Mouse (Mus musculus) gastrocnemius, postnatal 14 days (tissue): ENCODE data around the gene Uhrf1. TPM values are rescaled to one million over a fixed set of nuclear protein-coding genes. Genes with fewer than 3 reads are reported as not detected.

Source experiments
- DNase-seq: peaks from one replicate; pipeline ENCODE4 v3.0.0; 2021; ENCODE audit warnings: mixed read lengths
- intact Hi-C: fragments of 180-260 bp; cut with DNase I; formaldehyde crosslinking; loops from one replicate; pipeline ENCODE4 v1.15.1; 2025; ENCODE audit warnings: low total_unique reads
- total RNA-seq, 2 experiments: library from RNA; stranded (reverse); gene quantifications; 2 replicates each; pipeline ENCODE4 v1.2.3; 2021

Gene Uhrf1
- total RNA-seq, 2 experiments from 2014 or later = 5.4 to 7.4 TPM

GRCm38 (mm10) chr17:56332987-56333386 lies 29.9 kb downstream of the Uhrf1 start:
- no peak for DNase-seq
- intact Hi-C loops = no loop called here

GRCm38 (mm10) chr17:56337190-56337589 lies 34.1 kb downstream of the Uhrf1 start:
- intact Hi-C loops = no loop called here

GRCm38 (mm10) chr17:56337791-56338190 lies 34.7 kb downstream of the Uhrf1 start:
- intact Hi-C loops = no loop called here
- no peak for DNase-seq

More at GRCm38 (mm10) chr17:56337190-56337589, 34.1 kb downstream of the Uhrf1 start:
- peak; percentile 55 for DNase-seq

GRCm38 (mm10) chr17:56338909-56339308 lies 35.8 kb downstream of the Uhrf1 start:
- intact Hi-C loops = no loop called here
- DNase-seq = peak; percentile 47

GRCm38 (mm10) chr17:56340717-56341116 lies 37.6 kb downstream of the Uhrf1 start:
- intact Hi-C loops = loop anchor here (5.0 kb wide), 1 partner anchor 43 kb away; no protein-coding TSS in a partner anchor
- DNase-seq = no peak

- intact Hi-C loops = loop anchor here (5.0 kb wide), 1 partner anchor 46 kb away; no protein-coding TSS in a partner anchor
- DNase-seq = no peak
Measured at GRCm38 (mm10) chr17:56343466-56343865, 40.3 kb downstream of the Uhrf1 start.

GRCm38 (mm10) chr17:56345364-56345763 lies 42.2 kb downstream of the Uhrf1 start:
- DNase-seq = no peak
- intact Hi-C loops = no loop called here

- DNase-seq = no peak
- intact Hi-C loops = no loop called here
Measured at GRCm38 (mm10) chr17:56348128-56348527, 45.0 kb downstream of the Uhrf1 start.

- intact Hi-C loops = no loop called here
- DNase-seq = no peak
Measured at GRCm38 (mm10) chr17:56348586-56348985, 45.5 kb downstream of the Uhrf1 start.

GRCm38 (mm10) chr17:56350694-56351093 lies 47.6 kb downstream of the Uhrf1 start:
- DNase-seq = peak; percentile 83
- intact Hi-C loops = no loop called here

GRCm38 (mm10) chr17:56356921-56357885 lies 54.1 kb downstream of the Uhrf1 start:
- intact Hi-C loops = loop anchor here (2.0 kb wide), 2 partner anchors 122 to 202 kb away; no protein-coding TSS in a partner anchor
- DNase-seq = peak; percentile 57

- DNase-seq = no peak
- intact Hi-C loops = no loop called here
Measured at GRCm38 (mm10) chr17:56359183-56359725, 56.1 kb downstream of the Uhrf1 start.

- DNase-seq = no peak
- intact Hi-C loops = no loop called here
Measured at GRCm38 (mm10) chr17:56359864-56360263, 56.7 kb downstream of the Uhrf1 start.

GRCm38 (mm10) chr17:56360451-56360850 lies 57.3 kb downstream of the Uhrf1 start:
- intact Hi-C loops = no loop called here
- no peak for DNase-seq

GRCm38 (mm10) chr17:56361542-56361941 lies 58.4 kb downstream of the Uhrf1 start:
- no peak for DNase-seq
- intact Hi-C loops = no loop called here

- intact Hi-C loops = no loop called here
- DNase-seq = no peak
Measured at GRCm38 (mm10) chr17:56365791-56366673, 62.9 kb downstream of the Uhrf1 start.

- intact Hi-C loops = no loop called here
- DNase-seq = no peak
Measured at GRCm38 (mm10) chr17:56368291-56368790, 65.2 kb downstream of the Uhrf1 start.

GRCm38 (mm10) chr17:56370090-56370489 lies 67.0 kb downstream of the Uhrf1 start:
- intact Hi-C loops = no loop called here
- DNase-seq = no peak

- intact Hi-C loops = no loop called here
- DNase-seq = no peak
Measured at GRCm38 (mm10) chr17:56371029-56371660, 68.0 kb downstream of the Uhrf1 start.
